Mouse (Mus musculus) adrenal gland, postnatal 10 days (tissue): ENCODE data around the gene Zfp773. TPM values are rescaled to one million over a fixed set of nuclear protein-coding genes. Genes with fewer than 3 reads are reported as not detected.
"Not testable (repeated sequence)": the region's sequence is repeated elsewhere in the genome, so short reads cannot be mapped to it uniquely, and the experiment has no call there.

Experiments used
- DNase-seq: peaks from one replicate; pipeline ENCODE4 v3.0.0; 2021; ENCODE audit warnings: mixed read lengths
- long read RNA-seq, 2 experiments: library from polyadenylated mRNA; stranded (forward); transcript quantifications; one replicate each; pipeline ENCODE4 v2.0.0; 2021
- total RNA-seq, 2 experiments: library from RNA; stranded (reverse); gene quantifications; 2 replicates each; pipeline ENCODE4 v1.2.3; 2021

The Zfp773 gene
- total RNA-seq: under 1 TPM; 0.27 to 0.64 TPM
- long read RNA-seq, experiment 1: 0 reads
- long read RNA-seq, experiment 2: 0 reads

DNA sequence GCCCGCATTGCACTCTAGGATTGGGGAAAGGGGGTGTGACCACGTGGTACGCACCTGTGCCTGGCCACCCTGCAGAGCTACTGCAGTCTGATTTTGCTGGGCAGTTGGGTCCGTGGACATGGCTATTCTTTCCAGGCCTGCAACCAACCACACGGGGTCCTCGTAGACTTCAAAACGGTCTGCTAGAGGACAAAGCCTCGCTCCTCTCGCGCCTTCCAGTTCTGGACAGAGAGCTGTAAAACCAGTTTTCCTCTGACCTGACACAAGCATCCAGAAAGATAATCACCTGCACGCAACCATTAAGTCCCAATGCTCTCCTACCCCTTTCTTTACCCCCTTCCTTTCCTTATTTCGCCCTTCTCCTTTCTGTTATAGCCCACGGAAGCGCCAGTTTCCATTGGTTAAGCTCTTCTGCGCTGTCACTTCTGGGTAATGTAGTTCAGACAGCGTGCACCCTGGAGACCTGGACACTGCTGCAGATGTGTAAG lies at the start of gene Zfp773:
Gene Zfp773, minus strand, starts transcription at position 377 of the 488 bp plus-strand sequence.
- peak; percentile 63 for DNase-seq

DNA sequence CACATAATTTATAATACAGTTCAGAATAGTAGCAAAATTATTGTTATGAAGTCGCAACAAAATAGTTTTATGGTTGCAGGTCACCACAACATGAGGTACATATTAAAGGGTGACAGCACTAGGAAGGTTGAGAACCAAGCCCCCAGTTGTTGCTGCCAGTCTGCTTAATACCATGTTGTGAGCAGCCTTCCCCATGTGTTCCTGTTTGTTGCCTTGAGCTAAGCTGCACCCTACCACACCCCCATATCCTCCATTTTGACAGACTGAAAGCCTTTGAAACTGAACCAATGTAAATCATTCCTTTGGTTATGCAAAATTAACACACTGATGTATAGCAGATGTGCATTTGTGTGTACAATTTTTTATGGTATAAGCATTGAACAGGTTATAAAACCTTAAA lies 49.3 kb upstream of the Zfp773 start:
- no peak for DNase-seq

DNA sequence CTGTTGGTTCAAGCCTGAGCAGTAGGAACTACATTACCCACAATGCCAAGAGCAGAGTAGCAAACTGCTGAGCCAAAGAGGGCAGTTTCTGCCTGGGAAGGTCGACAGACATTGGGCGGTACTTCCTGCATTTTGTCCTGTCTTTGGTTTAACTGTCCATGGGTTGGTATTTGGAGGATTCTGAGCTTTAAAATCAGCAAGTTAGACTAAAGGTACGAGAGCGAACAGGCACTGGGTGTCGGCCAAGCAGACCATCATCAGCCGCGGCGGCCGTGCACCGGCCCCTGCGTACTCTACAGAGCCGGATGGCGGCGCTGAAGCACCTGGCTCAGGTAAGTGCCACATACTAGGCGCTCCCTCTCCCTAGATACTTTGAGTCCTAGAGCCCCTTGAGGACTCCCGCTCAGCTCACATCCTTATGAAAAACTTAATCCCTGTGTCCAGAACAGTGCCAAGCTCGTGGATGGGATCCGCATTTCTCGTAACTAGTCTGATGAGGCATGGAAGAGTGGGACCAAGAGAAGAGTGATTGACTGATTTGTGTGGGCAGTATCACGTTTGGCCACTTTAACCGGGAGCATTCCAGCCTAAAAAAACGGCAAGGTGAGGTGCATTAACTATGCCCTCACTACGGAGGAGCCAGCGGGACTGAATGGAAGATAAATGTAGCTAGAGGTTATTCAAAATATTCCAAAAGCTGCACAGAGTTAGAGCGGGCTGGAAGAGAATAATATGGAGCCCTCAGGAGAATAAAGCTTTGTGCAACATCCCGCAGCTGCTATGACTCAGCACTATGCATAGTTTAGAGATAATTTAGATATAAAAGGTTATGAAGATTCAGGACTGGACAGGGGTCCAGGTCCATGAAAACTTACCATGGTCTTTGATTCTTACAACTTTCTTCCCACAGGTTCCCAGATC lies 34.9 kb upstream of the Zfp773 start, which contains the start of gene Zfp418:
Gene Zfp418, plus strand, starts transcription at position 104 of the 921 bp plus-strand sequence.
- peak; percentile 69 for DNase-seq

DNA sequence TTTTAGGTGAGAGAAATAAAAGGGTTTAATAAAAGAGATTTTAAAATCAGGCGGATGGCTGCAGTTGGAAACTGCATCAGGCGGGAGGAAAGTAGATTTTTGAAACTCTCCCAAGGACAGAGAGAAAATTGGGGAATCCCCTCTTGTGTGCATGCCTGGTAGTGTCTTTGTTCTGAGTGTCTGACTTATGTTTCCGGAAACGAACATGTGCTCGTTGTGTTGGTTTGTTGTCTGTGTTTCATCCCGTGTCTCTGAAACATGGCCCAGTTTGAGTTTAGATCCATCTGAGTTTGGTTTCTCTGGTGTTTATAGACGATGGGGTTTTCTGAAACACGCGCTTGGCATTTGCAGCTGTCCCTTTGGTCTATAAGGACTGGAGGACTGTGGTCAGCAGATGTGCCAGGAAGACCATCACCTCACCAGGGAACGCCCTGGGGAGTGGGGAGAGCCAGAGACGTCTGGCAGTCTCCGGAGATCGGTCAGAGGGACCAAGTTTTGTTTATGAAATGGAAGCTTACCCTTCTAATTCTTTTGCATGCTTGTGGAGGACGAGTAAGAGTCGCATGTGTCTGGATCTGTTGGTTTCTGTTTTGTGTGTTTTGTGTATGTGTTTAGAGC lies 9.5 kb upstream of the Zfp773 start:
- DNase-seq: no peak

DNA sequence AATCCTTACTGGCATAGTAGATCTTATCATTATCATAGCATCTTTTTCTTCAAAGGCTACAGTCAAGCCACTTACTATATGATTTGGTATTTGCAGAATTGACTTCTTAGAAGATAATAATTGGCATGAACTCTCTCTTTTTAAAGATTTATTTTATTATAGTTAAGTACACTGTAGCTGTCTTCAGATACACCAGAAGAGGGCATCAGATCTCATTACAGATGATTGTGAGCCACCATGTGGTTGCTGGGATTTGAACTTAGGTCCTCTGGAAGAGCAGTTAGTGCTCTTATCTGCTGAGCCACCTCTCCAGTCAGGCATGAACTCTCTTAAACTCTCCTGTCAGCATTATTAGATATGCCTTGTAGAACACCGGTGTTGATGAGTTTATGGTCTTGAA lies 7.7 kb upstream of the Zfp773 start:
- DNase-seq: no peak

DNA sequence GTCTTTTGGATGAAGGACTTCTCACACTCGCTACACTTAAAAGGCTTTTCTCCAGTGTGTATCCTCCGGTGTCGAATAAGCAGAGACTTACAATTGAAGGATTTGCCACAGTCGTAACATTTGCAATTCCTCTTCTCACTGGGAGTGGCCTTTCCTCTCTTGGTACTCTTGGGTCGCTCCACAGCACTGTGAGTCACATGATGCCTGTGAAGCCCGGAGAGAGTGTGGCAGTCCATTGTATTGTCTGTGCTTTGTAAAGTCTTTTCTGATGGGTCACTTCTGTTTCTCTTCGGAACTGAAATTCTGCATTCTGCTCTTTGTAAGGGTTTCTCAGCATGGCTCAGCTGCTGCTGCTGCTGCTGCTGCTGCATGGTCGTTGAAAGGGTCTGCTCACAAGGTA lies 3.8 kb downstream of the Zfp773 start:
- DNase-seq: no peak

DNA sequence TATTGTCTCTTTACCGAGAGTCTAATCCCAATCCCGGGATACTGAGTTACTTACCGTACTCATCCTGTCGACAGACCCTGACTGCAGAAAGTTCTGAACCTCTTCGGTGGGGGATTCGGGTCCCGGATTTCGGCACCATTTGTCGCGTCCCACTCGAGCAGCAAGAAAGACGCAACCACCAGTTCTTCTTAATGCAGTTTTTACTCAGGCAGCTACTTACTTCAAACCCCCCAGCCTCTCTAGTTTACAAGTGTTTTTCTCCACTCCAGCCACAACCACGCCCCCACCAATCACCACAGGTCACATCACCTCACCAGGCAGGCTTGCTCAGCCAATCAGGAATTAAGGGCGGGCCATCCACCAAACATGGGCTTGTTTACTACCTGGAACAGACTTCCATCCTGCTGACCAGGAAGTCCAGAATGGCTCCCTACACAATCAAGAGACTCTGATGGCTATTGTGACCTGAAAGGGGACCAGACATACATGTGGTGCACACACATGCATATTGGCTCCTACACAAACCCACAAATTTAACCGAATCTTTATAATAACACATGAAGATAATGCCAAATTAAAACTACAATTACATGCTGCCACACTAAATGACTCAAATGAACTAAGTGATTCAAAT lies 5.9 kb downstream of the Zfp773 start:
- not testable (repeated sequence) for DNase-seq

DNA sequence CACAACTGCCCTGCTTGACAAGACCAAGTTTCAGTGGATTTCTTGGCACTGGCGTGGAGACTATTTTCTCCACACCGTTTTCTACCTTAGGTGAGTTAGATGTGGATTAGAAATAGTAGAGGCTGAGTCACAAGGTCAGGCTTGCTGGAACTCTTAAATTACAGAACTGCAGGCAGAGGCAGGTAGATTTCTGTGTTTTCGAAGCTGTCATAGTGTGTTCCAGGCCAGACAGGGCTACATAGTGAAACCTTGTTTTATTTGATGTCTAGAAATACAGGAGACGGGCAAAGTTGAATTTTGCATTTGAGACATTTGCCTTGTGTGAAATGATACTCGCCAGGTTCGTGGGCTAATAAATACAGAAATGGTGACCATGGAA lies 15.0 kb downstream of the Zfp773 start:
- DNase-seq: no peak

DNA sequence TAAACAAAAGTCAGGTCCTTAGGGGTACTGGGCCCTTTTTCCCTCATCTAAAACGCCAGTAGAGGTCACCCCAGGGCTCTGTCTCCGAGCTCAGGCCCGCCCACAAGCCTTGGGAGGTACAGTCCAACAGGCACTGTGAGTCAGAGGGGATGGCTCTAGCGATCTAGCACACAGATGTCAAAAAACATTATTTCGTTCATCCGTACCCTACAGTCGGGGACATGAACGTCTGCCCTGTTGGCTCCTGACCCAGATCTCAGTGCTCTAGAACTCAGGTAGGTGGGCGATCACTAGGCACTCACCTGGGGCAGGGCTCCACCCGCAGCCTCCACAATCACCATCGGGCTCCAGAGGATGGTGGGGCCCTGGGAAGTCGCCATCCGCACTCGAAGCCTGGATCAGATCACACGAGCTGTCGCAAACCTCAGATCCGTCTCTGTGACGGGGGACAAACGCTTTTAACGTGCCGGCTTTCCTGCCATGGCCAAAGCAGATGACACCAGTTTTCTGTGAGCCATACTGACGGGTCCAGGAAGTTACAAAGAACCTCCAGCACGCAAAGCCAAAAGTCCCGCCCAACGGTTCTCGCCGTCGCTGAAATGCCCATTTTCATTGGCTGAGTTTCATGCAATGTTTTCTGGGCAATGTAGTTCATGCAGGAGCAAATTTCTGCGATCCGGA lies 15.5 kb downstream of the Zfp773 start, which contains the start of gene Zfp954:
Gene Zfp954, minus strand, starts transcription at position 568 of the 681 bp plus-strand sequence.
- DNase-seq: peak; percentile 87

DNA sequence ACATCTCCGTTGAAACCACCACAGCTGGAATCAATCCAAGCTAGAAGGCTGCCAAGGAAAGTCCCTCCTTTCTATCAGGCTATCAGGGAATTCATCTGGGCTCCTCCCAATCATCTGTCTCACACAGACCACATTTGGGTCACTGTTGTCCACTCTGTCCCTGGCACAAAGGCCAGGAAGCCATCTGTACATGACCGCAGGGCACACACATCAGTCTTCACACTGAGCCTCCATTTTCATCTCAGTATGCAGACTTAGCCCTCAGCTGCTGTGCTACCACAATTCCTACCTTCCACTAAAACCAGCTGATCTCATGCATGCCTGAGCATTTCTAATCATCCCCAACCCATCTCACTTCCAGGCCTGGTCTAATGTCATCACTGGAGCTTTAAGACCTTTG lies 18.1 kb downstream of the Zfp773 start:
- no peak for DNase-seq

DNA sequence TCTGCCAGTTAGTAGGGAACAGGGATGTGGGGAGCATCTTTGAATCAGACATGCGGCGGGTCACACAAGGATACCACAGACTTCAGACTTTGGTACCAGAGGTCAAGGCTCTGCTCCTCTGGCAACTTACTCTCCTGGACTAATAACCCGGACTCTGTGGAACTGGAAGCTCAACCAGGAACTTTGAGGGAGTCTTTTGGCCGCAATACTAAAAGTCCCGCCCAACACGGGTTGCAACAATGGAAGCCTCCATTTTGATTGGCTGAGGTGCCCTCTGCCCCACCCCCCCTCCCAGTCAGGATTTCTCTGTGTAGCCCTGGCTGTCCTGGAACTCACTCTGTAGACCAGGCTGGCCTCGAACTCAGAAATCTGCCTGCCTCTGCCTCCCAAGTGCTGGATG lies 28.1 kb downstream of the Zfp773 start:
- DNase-seq: no peak

Other genes starting within 250 kb of the Zfp773 start
- gene Aurkc, start 141.5 kb downstream of the Zfp773 start, total RNA-seq: not detected
- gene Zfp954, start 15.3 kb downstream of the Zfp773 start, total RNA-seq: 1 to 10 TPM; 8.5 to 8.6 TPM
- gene Zfp418, start 34.6 kb upstream of the Zfp773 start, total RNA-seq: 1 to 10 TPM; 1.6 to 2.7 TPM
- gene Zfp772, start 73.2 kb upstream of the Zfp773 start, total RNA-seq: 1 to 10 TPM; 3.6 to 4.7 TPM
- under 1 TPM; 0.27 to 0.91 TPM for gene Vmn2r29, start 110.6 kb upstream of the Zfp773 start, total RNA-seq
- 1 to 10 TPM; 2.5 to 4.2 TPM for gene Gm45844, start 141.5 kb upstream of the Zfp773 start, total RNA-seq
- gene Clcn4, start 164.1 kb upstream of the Zfp773 start, total RNA-seq: 10 to 100 TPM; 40.3 to 45.7 TPM
- under 1 TPM; 0.15 to 0.36 TPM for gene Vmn2r30, start 200.9 kb upstream of the Zfp773 start, total RNA-seq
- 1 to 10 TPM in 1 of 2 experiments, not detected in 1; 2.6 TPM for gene Gm45783, start 237.8 kb upstream of the Zfp773 start, total RNA-seq